ENCODE assay signal across 17 mouse cellular contexts in the genomic region with DNA sequence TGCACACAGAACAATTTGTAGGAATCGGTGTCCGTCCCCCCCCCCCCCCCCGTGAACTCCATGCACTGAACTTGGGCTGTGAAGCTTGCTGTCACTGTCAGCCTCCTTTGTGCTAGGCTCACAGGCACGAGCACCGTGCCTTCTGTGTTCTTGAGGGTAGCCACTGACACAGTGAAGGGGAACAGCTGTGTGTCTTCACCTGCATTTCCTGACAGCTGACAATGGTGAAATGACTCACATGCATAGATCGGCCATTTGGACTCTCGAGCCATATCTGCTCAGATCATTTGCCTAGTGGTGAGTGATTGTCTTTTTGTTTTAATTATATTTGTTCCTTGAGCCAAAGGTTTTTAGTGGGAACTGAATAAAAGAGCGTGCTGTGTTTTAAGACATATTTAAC.
"Had no signal": no experiment of that assay in that cellular context is flagged by ENCODE, and none has a peak within 500 bp of the region (broad histone marks: within the 10 kb centered on the region; RNA-seq: fewer than 3 reads in every experiment).

No protein-coding gene starts in this region.

- H3K27me3 ChIP-seq: liver, embryonic 15.5 days; lung, embryonic 15.5 days; megakaryocyte, embryonic 14.5 days; midbrain, embryonic 13.5 days; midbrain, embryonic 15.5 days; neural tube, embryonic 12.5 days; stomach, embryonic 15.5 days had no signal

- H3K4me3 ChIP-seq: liver, embryonic 15.5 days; lung, embryonic 15.5 days; megakaryocyte, embryonic 14.5 days; midbrain, embryonic 13.5 days; midbrain, embryonic 15.5 days; neural tube, embryonic 12.5 days; stomach, embryonic 15.5 days had no signal

- ATAC-seq: liver, postnatal 0 days; midbrain, embryonic 13.5 days; midbrain, embryonic 15.5 days had no signal

- H3K9me3 ChIP-seq: liver, embryonic 15.5 days; lung, embryonic 15.5 days; megakaryocyte, embryonic 14.5 days; midbrain, embryonic 13.5 days; midbrain, embryonic 15.5 days; neural tube, embryonic 12.5 days; stomach, embryonic 15.5 days had no signal

- DNase-seq: liver, postnatal 0 days; lung, adult 2 months; lung, postnatal 14 days; lung, postnatal 36 days; right cerebral cortex, postnatal 14 days; thymus, adult 18-20 months; thymus, postnatal 14 days; thymus, postnatal 36 days had no signal

- H3K9ac ChIP-seq: liver, embryonic 15.5 days; liver, postnatal 0 days; lung, embryonic 15.5 days; midbrain, embryonic 13.5 days; midbrain, embryonic 15.5 days; neural tube, embryonic 12.5 days; stomach, embryonic 15.5 days had no signal

- H3K27ac ChIP-seq: liver, embryonic 15.5 days; lung, embryonic 15.5 days; macrophage; midbrain, embryonic 13.5 days; midbrain, embryonic 15.5 days; neural tube, embryonic 12.5 days; stomach, embryonic 15.5 days had no signal

- H3K4me1 ChIP-seq: liver, embryonic 15.5 days; lung, embryonic 15.5 days; megakaryocyte, embryonic 14.5 days; midbrain, embryonic 13.5 days; midbrain, embryonic 15.5 days; neural tube, embryonic 12.5 days; stomach, embryonic 15.5 days had no signal

- H3K4me2 ChIP-seq: liver, embryonic 15.5 days; lung, embryonic 15.5 days; midbrain, embryonic 11.5 days; midbrain, embryonic 13.5 days; midbrain, embryonic 15.5 days; neural tube, embryonic 12.5 days; stomach, embryonic 15.5 days had no signal
